Mouse (Mus musculus) hindbrain, embryonic 10.5 days (tissue): ENCODE data around the gene Cisd1. TPM values are rescaled to one million over a fixed set of nuclear protein-coding genes. Genes with fewer than 3 reads are reported as not detected.

ENCODE experiments used
- DNase-seq: peaks from one replicate; pipeline ENCODE4 v3.0.0-alpha.2; 2017; ENCODE audit warnings: low spot score
- H3K27ac ChIP-seq: fragments of 300-500 bp; sonication (generic); 2 replicates; pipeline ENCODE4 v1.5.1; 2016; ENCODE audit warnings: mild to moderate bottlenecking, moderate library complexity
- H3K27me3 ChIP-seq: fragments of 300-500 bp; sonication (generic); 2 replicates; pipeline ENCODE4 v1.6.1; 2016; ENCODE audit warnings: mild to moderate bottlenecking; ENCODE audit not compliant: poor library complexity, insufficient read depth, severe bottlenecking
- H3K36me3 ChIP-seq: fragments of 300-500 bp; sonication (generic); 2 replicates; pipeline ENCODE4 v1.6.1; 2016; ENCODE audit warnings: mild to moderate bottlenecking, moderate library complexity
- H3K4me1 ChIP-seq: fragments of 300-500 bp; sonication (generic); replicated peaks from 2 replicates; pipeline ENCODE4 v1.6.1; 2016; ENCODE audit warnings: mild to moderate bottlenecking
- H3K4me3 ChIP-seq: fragments of 300-500 bp; sonication (generic); 2 replicates; pipeline ENCODE4 v1.5.1; 2016; ENCODE audit warnings: mild to moderate bottlenecking, moderate library complexity
- H3K9me3 ChIP-seq: fragments of 300-500 bp; sonication (generic); 2 replicates; pipeline ENCODE4 v1.6.1; 2016; ENCODE audit warnings: mild to moderate bottlenecking, moderate library complexity
- WGBS: fragments of 180-500 bp; shearing (Covaris S2); methylation state at CpG from one replicate; pipeline ENCODE4 v1.1.7; 2016; 5-methylcytosine and 5-hydroxymethylcytosine counted together
- polyA plus RNA-seq: library from polyadenylated mRNA; unstranded; fragments of >200 nt; fragmentation: Nextera tagmentation; extraction: Ambion mirVana; gene quantifications from 2 replicates; pipeline ENCODE4 v1.2.1, GENCODE M21; 2016

Gene Cisd1
- polyA plus RNA-seq, 1 experiment from 2014 or later, result 166 TPM

DNA sequence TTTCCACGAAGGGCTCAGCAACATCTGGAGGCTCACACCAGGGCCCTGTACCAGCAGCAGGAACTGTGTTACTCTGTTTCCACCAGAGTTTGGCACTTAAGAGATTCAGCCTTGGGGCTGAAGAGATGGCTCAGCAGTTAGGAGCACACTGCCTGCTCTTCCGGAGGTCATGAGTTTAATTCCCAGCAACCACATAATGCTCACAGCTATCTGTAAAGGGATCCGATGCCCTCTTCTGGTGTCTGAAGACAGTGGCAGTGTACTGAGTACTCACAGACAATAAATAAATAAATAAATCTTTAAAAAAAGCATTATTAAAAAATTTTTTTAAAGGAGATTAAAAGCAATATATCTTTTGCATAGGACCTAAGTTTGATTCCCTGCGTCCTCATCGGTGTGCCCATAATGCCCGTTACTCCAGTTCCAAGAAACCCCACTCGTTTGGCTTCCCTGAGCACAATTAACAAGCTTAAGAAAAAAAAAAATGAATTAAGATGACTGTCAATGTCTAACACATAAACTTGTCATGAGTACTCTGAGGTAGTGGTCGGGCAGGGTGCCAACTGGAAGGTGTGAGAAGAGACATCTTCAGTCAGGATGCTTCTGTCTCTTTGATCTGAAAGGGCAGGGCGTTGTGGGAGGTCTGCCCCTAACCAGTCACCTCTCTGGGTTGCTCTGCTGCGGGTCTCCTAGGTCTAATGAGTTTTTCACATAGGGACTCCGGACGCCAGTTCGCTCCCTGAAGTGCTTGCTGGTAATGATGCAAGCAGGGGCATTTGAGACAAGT lies 2.2 kb upstream of the Cisd1 start:
- DNase-seq, result no peak
- WGBS, result 9% methylated on average over 13 of the region's 13 CpGs
- Histone ChIP-seq H3K4me3 (peak overlapping the region; percentile 82), H3K9me3 (no peaks in the 10 kb centered on the region), H3K4me1 (peaks cover 53% of the 10 kb centered on the region), H3K27me3 (no peaks in the 10 kb centered on the region), H3K36me3 (peaks cover 17% of the 10 kb centered on the region), H3K27ac (peak overlapping the region; percentile 95)

GRCm38 (mm10) chr10:71346106-71346505 lies 1.4 kb upstream of the Cisd1 start:
- no peaks in the 10 kb centered on the region for H3K9me3 ChIP-seq
- peaks cover 53% of the 10 kb centered on the region for H3K4me1 ChIP-seq
- DNase-seq, result no peak
- H3K27me3 ChIP-seq, result no peaks in the 10 kb centered on the region
- H3K27ac ChIP-seq, result no peak overlapping the region
- no peak overlapping the region for H3K4me3 ChIP-seq
- 49% methylated on average over 2 of the region's 2 CpGs for WGBS
- peaks cover 10% of the 10 kb centered on the region for H3K36me3 ChIP-seq

DNA sequence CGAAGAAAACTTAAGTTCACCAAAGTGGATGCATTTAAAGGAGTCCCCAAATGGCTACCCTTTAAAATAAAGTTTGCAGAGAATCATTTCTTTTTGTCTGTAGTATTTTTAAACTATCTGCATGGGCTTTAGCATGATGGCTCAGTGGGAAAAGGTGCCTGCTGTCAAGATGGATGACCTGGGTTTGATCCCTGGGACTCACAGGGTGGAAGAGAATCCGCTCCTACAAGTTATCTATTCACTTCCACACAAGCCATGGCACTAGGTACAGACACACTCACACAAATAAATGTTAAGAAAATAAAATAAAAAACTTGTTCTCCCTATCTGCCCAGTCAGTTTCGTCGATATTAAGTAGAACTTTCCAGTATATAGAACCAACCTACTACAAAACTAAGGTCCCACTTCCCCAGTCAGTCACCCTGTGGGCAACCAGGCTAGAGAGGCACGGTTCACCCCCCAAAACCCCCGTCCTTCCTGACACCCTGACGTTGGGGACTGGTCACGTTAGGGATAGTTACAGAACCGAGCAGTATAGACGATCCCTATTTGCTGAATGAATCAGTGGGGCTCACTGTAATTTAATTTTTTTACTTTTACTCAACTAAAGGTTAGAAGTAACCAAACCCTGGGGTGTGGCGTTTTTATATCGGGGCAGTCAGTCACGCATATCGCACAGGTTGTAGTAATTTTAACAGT lies 1.0 kb downstream of the Cisd1 start:
- no peak for DNase-seq
- Histone ChIP-seq H3K4me3 (peak overlapping the region; percentile 88), H3K9me3 (no peaks in the 10 kb centered on the region), H3K36me3 (0 out of 2 replicates have a peak, but pooled peaks cover 2% of the 10 kb centered on the region), H3K27me3 (no peaks in the 10 kb centered on the region), H3K4me1 (peaks cover 45% of the 10 kb centered on the region), H3K27ac (peak overlapping the region; percentile 95)
- WGBS, result 26% methylated on average over 14 of the region's 14 CpGs

GRCm38 (mm10) chr10:71343130-71343529 lies 1.6 kb downstream of the Cisd1 start:
- WGBS, result 89% methylated on average over 3 of the region's 3 CpGs
- no peak overlapping the region for H3K4me3 ChIP-seq
- H3K36me3 ChIP-seq, result 0 out of 2 replicates have a peak, but pooled peaks cover 2% of the 10 kb centered on the region
- no peak overlapping the region for H3K27ac ChIP-seq
- no peaks in the 10 kb centered on the region for H3K9me3 ChIP-seq
- H3K4me1 ChIP-seq, result peaks cover 40% of the 10 kb centered on the region
- H3K27me3 ChIP-seq, result no peaks in the 10 kb centered on the region
- DNase-seq, result no peak

- WGBS, result 92% methylated on average over 7 of the region's 7 CpGs
- Histone ChIP-seq H3K36me3 (0 out of 2 replicates have a peak, but pooled peaks cover 2% of the 10 kb centered on the region), H3K4me1 (peaks cover 36% of the 10 kb centered on the region), H3K27ac (no peak overlapping the region), H3K4me3 (no peak overlapping the region), H3K9me3 (no peaks in the 10 kb centered on the region), H3K27me3 (no peaks in the 10 kb centered on the region)
- DNase-seq, result no peak
These were observed 2.5 kb downstream of the Cisd1 start for GRCm38 (mm10) chr10:71342030-71342805.

DNA sequence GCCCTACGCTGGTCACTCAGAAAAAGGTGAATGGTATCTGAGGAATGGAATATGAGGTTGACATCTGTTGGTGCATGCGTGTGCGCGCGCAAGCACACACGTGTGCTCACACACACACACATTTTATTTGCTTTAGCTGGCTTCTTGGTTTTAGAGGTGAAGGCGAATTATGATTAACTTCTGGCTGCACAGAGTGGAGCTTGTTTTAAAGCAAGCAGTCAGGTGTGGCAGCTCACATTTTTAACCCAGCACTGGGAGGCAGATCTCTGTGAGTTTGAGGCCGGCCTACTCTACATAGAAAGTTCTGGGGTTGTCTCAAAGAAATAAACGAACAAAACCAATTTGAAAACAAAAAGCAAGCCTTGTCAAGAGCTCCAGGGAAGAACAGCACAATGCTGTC lies 3.5 kb downstream of the Cisd1 start:
- peaks cover 27% of the 10 kb centered on the region for H3K4me1 ChIP-seq
- DNase-seq, result no peak
- 95% methylated on average over 9 of the region's 9 CpGs for WGBS
- no peak overlapping the region for H3K4me3 ChIP-seq
- H3K27me3 ChIP-seq, result no peaks in the 10 kb centered on the region
- H3K27ac ChIP-seq, result no peak overlapping the region
- peaks cover 4% of the 10 kb centered on the region for H3K36me3 ChIP-seq
- H3K9me3 ChIP-seq, result no peaks in the 10 kb centered on the region

DNA sequence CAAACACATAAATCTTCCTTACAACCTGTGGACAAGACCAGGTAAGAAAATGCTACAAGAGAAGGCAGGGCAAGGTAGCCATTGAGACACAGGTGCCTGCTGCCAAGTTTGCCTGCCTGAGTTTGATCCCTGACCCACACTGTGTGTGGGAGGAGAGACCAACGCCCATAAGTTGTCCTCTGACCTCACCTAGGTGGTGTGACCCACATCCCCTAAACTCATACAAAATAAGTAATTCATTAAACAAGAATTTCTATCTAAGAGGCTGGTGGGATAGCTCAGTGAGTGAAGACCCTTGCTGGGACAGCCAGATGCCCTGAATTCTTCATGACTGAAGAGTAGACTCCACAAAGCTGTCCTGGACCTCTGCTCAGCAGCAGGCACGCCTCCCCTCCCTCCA lies 4.6 kb downstream of the Cisd1 start:
- Histone ChIP-seq H3K4me3 (no peak overlapping the region), H3K36me3 (peaks cover 15% of the 10 kb centered on the region), H3K27ac (no peak overlapping the region), H3K4me1 (peaks cover 23% of the 10 kb centered on the region), H3K27me3 (no peaks in the 10 kb centered on the region), H3K9me3 (no peaks in the 10 kb centered on the region)
- WGBS, result 77% methylated on average over 2 of the region's 2 CpGs
- no peak for DNase-seq

DNA sequence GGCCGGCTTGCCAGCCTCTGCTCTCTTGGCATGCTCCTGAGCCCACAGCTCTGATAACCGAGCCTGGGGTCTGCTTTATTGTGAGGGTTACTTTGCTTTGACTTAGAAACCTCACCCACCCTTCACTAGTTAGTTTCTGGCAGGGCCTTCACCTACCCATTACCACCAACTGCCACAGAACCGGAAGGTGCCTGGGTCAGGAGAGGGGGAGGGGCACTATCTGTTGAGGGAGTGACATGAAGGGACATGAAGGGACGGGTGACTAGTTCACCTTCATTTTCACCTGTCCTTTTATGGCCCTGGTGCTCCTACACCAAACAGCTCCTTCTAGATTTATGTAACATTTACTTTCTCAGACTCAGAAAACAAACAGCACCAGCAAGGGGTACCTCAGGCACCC lies 5.3 kb downstream of the Cisd1 start:
- WGBS, result 83% methylated on average over 4 of the region's 4 CpGs
- no peak for DNase-seq
- peaks cover 18% of the 10 kb centered on the region for H3K4me1 ChIP-seq
- H3K4me3 ChIP-seq, result no peak overlapping the region
- H3K27ac ChIP-seq, result no peak overlapping the region
- peaks cover 22% of the 10 kb centered on the region for H3K36me3 ChIP-seq
- H3K27me3 ChIP-seq, result no peaks in the 10 kb centered on the region
- no peaks in the 10 kb centered on the region for H3K9me3 ChIP-seq

DNA sequence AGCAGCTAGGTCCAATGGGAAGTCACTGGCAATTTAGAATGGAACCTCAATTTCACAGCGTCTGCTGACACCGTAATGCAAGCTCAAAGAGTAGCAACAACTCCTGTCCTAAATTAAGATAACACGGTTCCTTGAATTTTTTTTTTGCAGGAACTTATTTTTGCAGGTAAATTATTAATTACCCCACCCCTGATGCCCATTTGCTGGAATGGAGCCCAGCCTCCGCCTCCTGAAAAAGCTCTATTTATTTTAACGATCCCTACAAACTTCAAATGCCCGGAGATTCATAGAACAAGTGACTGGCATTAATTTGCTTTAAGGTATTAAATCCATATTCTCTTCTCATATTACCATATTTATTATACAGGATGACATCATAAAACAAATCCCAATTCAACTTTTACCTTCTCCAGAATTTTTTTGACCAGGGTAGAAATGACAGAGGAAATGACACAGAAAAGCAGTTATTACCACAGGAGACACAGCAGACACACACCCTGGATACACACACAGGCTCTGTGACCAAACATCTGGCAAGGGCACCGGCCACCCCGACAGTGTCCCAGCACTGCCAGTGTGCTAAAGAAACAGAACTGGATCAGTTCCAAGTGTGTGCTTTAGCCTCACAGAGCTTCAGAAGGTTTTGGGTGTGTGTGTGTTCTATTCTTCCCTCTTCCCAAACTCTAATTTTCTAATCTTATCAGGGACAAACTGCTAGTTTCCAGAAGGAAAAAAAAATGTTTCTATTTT lies 6.4 kb downstream of the Cisd1 start:
- no peak for DNase-seq
- Histone ChIP-seq H3K27me3 (no peaks in the 10 kb centered on the region), H3K9me3 (no peaks in the 10 kb centered on the region), H3K4me3 (no peak overlapping the region), H3K27ac (no peak overlapping the region), H3K4me1 (peaks cover 9% of the 10 kb centered on the region), H3K36me3 (peaks cover 33% of the 10 kb centered on the region)
- 91% methylated on average over 8 of the region's 8 CpGs for WGBS

GRCm38 (mm10) chr10:71337733-71338132 lies 7.0 kb downstream of the Cisd1 start:
- WGBS, result 93% methylated on average over 2 of the region's 2 CpGs
- 0 out of 2 replicates have a peak, but pooled peaks cover 7% of the 10 kb centered on the region for H3K4me1 ChIP-seq
- DNase-seq, result no peak
- no peak overlapping the region for H3K4me3 ChIP-seq
- H3K27ac ChIP-seq, result no peak overlapping the region
- H3K27me3 ChIP-seq, result no peaks in the 10 kb centered on the region
- peaks cover 39% of the 10 kb centered on the region for H3K36me3 ChIP-seq
- H3K9me3 ChIP-seq, result no peaks in the 10 kb centered on the region

DNA sequence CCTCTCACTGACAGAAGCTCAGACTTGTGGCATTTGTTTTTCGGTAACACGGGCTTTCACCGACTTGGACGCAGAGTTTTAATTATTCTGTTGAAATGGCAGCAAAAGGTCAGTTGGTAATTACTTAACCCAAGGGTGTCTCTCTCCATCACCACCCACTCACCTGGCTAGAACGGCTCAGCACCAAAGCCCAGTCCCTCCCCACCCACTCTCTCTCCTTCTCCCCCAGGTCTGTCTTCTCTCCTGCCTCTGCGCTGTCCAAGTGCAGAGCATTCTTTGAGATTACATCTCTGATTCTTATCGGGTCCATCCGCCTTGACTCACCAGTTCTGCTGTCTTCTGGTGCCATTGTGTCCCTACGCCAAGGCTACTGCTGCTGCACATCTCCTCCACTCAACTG lies 11.9 kb downstream of the Cisd1 start:
- no peak overlapping the region for H3K4me3 ChIP-seq
- WGBS, result 94% methylated on average over 9 of the region's 9 CpGs
- peaks cover 73% of the 10 kb centered on the region for H3K36me3 ChIP-seq
- H3K27me3 ChIP-seq, result no peaks in the 10 kb centered on the region
- H3K9me3 ChIP-seq, result no peaks in the 10 kb centered on the region
- DNase-seq, result no peak
- no peak overlapping the region for H3K27ac ChIP-seq
- no peaks in the 10 kb centered on the region for H3K4me1 ChIP-seq

DNA sequence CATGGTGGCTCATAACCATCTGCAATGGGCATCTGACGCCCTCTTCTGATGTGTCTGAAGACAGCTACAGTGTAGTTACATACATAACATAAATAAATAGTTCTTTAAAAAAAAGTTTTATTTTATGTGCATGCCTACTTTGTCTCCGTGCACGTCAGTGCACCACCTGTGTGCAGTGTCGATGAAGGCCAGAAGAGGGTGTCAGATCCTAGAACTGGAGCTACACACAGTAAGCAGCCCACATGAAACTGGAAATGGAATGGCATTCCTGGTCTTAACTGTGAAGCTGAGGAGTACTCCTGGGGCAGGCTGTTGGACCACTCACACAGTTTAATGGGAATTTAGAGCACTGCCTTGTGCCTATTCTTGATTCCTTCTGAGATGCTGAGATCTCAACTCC lies 12.4 kb downstream of the Cisd1 start:
- Histone ChIP-seq H3K27ac (no peak overlapping the region), H3K4me1 (no peaks in the 10 kb centered on the region), H3K27me3 (no peaks in the 10 kb centered on the region), H3K4me3 (no peak overlapping the region), H3K36me3 (peaks cover 73% of the 10 kb centered on the region), H3K9me3 (no peaks in the 10 kb centered on the region)
- no peak for DNase-seq
- WGBS, result 94% methylated on average over 4 of the region's 4 CpGs
